24 mouse cellular contexts compared by ENCODE assay signal in the genomic region with DNA sequence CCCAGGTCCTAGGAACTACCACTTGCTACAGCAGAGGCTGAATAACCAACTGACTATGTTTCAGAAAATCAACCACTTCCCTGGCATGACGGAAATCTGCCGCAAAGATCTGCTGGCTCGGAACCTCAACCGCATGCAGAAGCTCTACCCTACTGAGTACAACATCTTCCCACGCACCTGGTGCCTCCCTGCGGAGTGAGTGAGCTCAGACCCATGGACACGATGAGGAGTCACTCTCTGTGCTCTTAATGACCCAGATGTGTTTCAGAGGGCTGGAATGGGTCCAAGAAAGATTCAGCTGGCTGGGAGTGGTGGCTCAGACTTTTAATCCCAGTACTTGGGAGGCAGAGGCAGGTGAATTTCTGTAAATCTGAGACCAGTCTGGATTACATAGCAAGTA. TPM values are rescaled to one million over a fixed set of nuclear protein-coding genes. Genes with fewer than 3 reads are reported as not detected.
"Had no signal": no experiment of that assay in that cellular context is flagged by ENCODE, and none has a peak within 500 bp of the region (broad histone marks: within the 10 kb centered on the region; RNA-seq: fewer than 3 reads in every experiment).

No protein-coding gene starts in this region.

- ATAC-seq: hindbrain, embryonic 16.5 days; inflammation-experienced regulatory T-cells, adult 6 months; intestine, postnatal 0 days had no signal

- H3K9me3 ChIP-seq: heart, embryonic 10.5 days; heart, embryonic 12.5 days; hindbrain, embryonic 10.5 days; hindbrain, embryonic 12.5 days; limb, embryonic 10.5 days; limb, embryonic 12.5 days; liver, embryonic 13.5 days had no signal

- H3K36me3 ChIP-seq: heart, embryonic 10.5 days; heart, embryonic 12.5 days; hindbrain, embryonic 10.5 days; hindbrain, embryonic 12.5 days; limb, embryonic 10.5 days; limb, embryonic 12.5 days; liver, embryonic 13.5 days had no signal

- H3K27ac ChIP-seq: heart, embryonic 10.5 days; hindbrain, embryonic 10.5 days; hindbrain, embryonic 12.5 days; hindbrain, embryonic 14.5 days; layer of hippocampus, adult 2 months; left cerebral cortex, adult 2 months; limb, embryonic 10.5 days; limb, embryonic 12.5 days; liver, embryonic 13.5 days had no signal

- H3K4me3 ChIP-seq: heart, embryonic 10.5 days; heart, embryonic 12.5 days; hindbrain, embryonic 10.5 days; hindbrain, embryonic 12.5 days; layer of hippocampus, adult 2 months; left cerebral cortex, adult 2 months; limb, embryonic 10.5 days; limb, embryonic 12.5 days; liver, embryonic 13.5 days had no signal

- H3K9ac ChIP-seq: heart, embryonic 12.5 days; hindbrain, embryonic 12.5 days; hindbrain, embryonic 14.5 days; limb, embryonic 12.5 days; liver, embryonic 13.5 days had no signal

- H3K4me1 ChIP-seq: heart, embryonic 12.5 days; hindbrain, embryonic 10.5 days; hindbrain, embryonic 12.5 days; limb, embryonic 12.5 days had no signal

- DNase-seq: gastrocnemius, postnatal 25 days; heart, adult 18-20 months; heart, postnatal 10 days; heart, postnatal 4 days; kidney, adult 18-20 months; kidney, adult 8-10 months; kidney, postnatal 10 days; kidney, postnatal 25 days; kidney, postnatal 4 days; liver, embryonic 13.5 days had no signal

- H3K4me2 ChIP-seq: heart, embryonic 12.5 days; hindbrain, embryonic 12.5 days; hindbrain, embryonic 14.5 days; limb, embryonic 12.5 days; liver, embryonic 11.5 days; liver, embryonic 13.5 days had no signal

RNA-seq across cellular contexts. Expression of a gene that starts 6.3 kb away (rescaled TPM):
- total RNA-seq: gastrocnemius, postnatal 25 days; granulocyte monocyte progenitor cell, adult 5-6 weeks had no signal
- polyA plus RNA-seq: inflammation-experienced regulatory T-cells, adult 6 months had no signal
